Mouse (Mus musculus): ENCODE measurements around the gene Csnk2a2. TPM values are rescaled to one million over a fixed set of nuclear protein-coding genes. Genes with fewer than 3 reads are reported as not detected.

Csnk2a2 gene
- polyA plus RNA-seq, 1 experiment from 2014 or later, result 19.1 TPM

Other genes with a start within 250 kb of the Csnk2a2 start
- gene Cngb1, start 183.5 kb downstream of the Csnk2a2 start, polyA plus RNA-seq (2014; fragmentation: Nextera tagmentation; extraction: Ambion mirVana), result 0.66 and 0.71 TPM in 2 replicates
- not detected in 2 replicates for gene Tepp, start 179.5 kb downstream of the Csnk2a2 start, polyA plus RNA-seq (2014; fragmentation: Nextera tagmentation; extraction: Ambion mirVana)
- gene Zfp319, start 158.1 kb downstream of the Csnk2a2 start, polyA plus RNA-seq (2014; fragmentation: Nextera tagmentation; extraction: Ambion mirVana), result 8.9 and 10.0 TPM in 2 replicates
- gene Usb1, start 157.8 kb downstream of the Csnk2a2 start, polyA plus RNA-seq (2014; fragmentation: Nextera tagmentation; extraction: Ambion mirVana), result 36.5 and 40.3 TPM in 2 replicates
- gene Mmp15, start 137.8 kb downstream of the Csnk2a2 start, polyA plus RNA-seq (2014; fragmentation: Nextera tagmentation; extraction: Ambion mirVana), result 13.0 and 15.7 TPM in 2 replicates
- 141 and 145 TPM in 2 replicates for gene Cfap20, start 55.2 kb downstream of the Csnk2a2 start, polyA plus RNA-seq (2014; fragmentation: Nextera tagmentation; extraction: Ambion mirVana)
- gene Ccdc113, start 44.0 kb upstream of the Csnk2a2 start, polyA plus RNA-seq (2014; fragmentation: Nextera tagmentation; extraction: Ambion mirVana), result 2.4 and 2.5 TPM in 2 replicates
- gene Prss54, start 86.3 kb upstream of the Csnk2a2 start, polyA plus RNA-seq (2014; fragmentation: Nextera tagmentation; extraction: Ambion mirVana), result not detected in 2 replicates
- gene Gins3, start 143.4 kb upstream of the Csnk2a2 start, polyA plus RNA-seq (2014; fragmentation: Nextera tagmentation; extraction: Ambion mirVana), result 24.1 and 25.1 TPM in 2 replicates
- gene Ndrg4, start 186.9 kb upstream of the Csnk2a2 start, polyA plus RNA-seq (2014; fragmentation: Nextera tagmentation; extraction: Ambion mirVana), result 45.0 and 61.6 TPM in 2 replicates
- 18.2 and 21.3 TPM in 2 replicates for gene Setd6, start 225.8 kb upstream of the Csnk2a2 start, polyA plus RNA-seq (2014; fragmentation: Nextera tagmentation; extraction: Ambion mirVana)